Mouse (Mus musculus) neural tube, embryonic 14.5 days (tissue): ENCODE measurements around the gene Elf5. TPM values are rescaled to one million over a fixed set of nuclear protein-coding genes. Genes with fewer than 3 reads are reported as not detected.
A peak's percentile ranks its signal among the peaks of the same experiment; 100 is the strongest.

Experiments
- ATAC-seq: fragments of 200-750 bp; cut with Nextera tagmentation; 2 replicates; pipeline ENCODE4 v1.8.0; 2017; ENCODE audit warnings: low read depth, mild to moderate bottlenecking, moderate TSS enrichment, moderate library complexity
- H3K27ac ChIP-seq: fragments of 300-500 bp; sonication (generic); 2 replicates; pipeline ENCODE4 v1.5.1; 2014; ENCODE audit warnings: low read depth, mild to moderate bottlenecking, control low read depth, low read length, moderate library complexity, mixed read lengths
- H3K27me3 ChIP-seq: fragments of 300-500 bp; sonication (generic); 2 replicates; pipeline ENCODE4 v1.6.1; 2014; ENCODE audit warnings: low read length; ENCODE audit not compliant: control insufficient read depth, insufficient read depth
- H3K36me3 ChIP-seq: fragments of 300-500 bp; sonication (generic); 2 replicates; pipeline ENCODE4 v1.6.1; 2014; ENCODE audit warnings: low read length, mixed read lengths; ENCODE audit not compliant: control insufficient read depth, insufficient read depth
- H3K4me1 ChIP-seq: fragments of 300-500 bp; sonication (generic); 2 replicates; pipeline ENCODE4 v1.6.1; 2014; ENCODE audit warnings: low read length; ENCODE audit not compliant: control insufficient read depth, insufficient read depth
- H3K4me2 ChIP-seq: fragments of 300-500 bp; sonication (generic); 2 replicates; pipeline ENCODE4 v1.6.1; 2014; ENCODE audit warnings: mild to moderate bottlenecking, low read depth, low read length, control low read depth
- H3K4me3 ChIP-seq: fragments of 300-500 bp; sonication (generic); 2 replicates; pipeline ENCODE4 v1.5.1; 2014; ENCODE audit warnings: low read depth, low read length, control low read depth, mixed read lengths
- H3K9ac ChIP-seq: fragments of 300-500 bp; sonication (generic); replicated peaks from 2 replicates; pipeline ENCODE4 v1.6.1; 2014; ENCODE audit warnings: low read depth, mild to moderate bottlenecking, control low read depth, low read length, mixed read lengths
- H3K9me3 ChIP-seq: fragments of 300-500 bp; sonication (generic); 2 replicates; pipeline ENCODE4 v1.6.1; 2016; ENCODE audit warnings: low read length; ENCODE audit not compliant: control insufficient read depth
- WGBS: fragments of 180-500 bp; shearing (Covaris S2); extraction: QIAGEN DNeasy Blood & Tissue Kit; methylation state at CpG from one replicate; pipeline ENCODE4 v1.1.7; 2014; 5-methylcytosine and 5-hydroxymethylcytosine counted together
- polyA plus RNA-seq: library from polyadenylated mRNA; unstranded; fragments of >200 nt; fragmentation: Nextera tagmentation; extraction: Ambion mirVana; gene quantifications from 2 replicates; pipeline ENCODE4 v1.2.1, GENCODE M21; 2014

Elf5 gene
- polyA plus RNA-seq, 1 experiment from 2014 or later, result not detected

DNA sequence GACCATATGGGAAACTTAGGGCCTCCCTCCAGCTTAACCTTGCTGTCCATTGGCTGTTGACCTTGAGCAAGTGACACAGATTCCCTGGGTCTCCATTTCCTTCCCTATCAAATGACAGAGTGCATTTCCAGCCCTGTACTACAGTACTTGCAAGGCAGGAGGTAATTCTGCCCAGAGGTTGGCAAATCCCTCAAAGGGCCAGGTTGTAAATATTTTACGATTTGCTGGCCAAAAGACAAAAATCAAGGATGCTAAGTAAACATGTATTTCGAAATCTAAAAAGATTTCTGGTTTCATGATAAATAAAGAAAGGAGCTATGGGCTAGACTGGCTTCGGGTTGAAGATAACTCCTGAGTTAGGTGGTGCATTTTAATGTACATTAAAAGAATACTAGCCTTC, 16.9 kb downstream of the Elf5 start:
- 82% methylated on average over 3 of the region's 3 CpGs for WGBS

GRCm38 (mm10) chr2:103430712-103431111, 19.2 kb downstream of the Elf5 start:
- Histone ChIP-seq H3K9me3 (no peaks in the 10 kb centered on the region), H3K27ac (no peak overlapping the region), H3K4me1 (no peaks in the 10 kb centered on the region), H3K4me3 (no peak overlapping the region), H3K27me3 (no peaks in the 10 kb centered on the region), H3K9ac (no peak overlapping the region), H3K36me3 (no peaks in the 10 kb centered on the region), H3K4me2 (no peak overlapping the region)
- 56% methylated on average over 1 of the region's 1 CpGs for WGBS
- ATAC-seq, result no peak

More for the DNA sequence above, 16.9 kb downstream of the Elf5 start:
- no peak overlapping the region for H3K9ac ChIP-seq
- H3K36me3 ChIP-seq, result no peaks in the 10 kb centered on the region
- no peak overlapping the region for H3K4me3 ChIP-seq
- H3K27me3 ChIP-seq, result no peaks in the 10 kb centered on the region
- H3K4me1 ChIP-seq, result no peaks in the 10 kb centered on the region
- no peak overlapping the region for H3K27ac ChIP-seq
- no peak overlapping the region for H3K4me2 ChIP-seq
- no peaks in the 10 kb centered on the region for H3K9me3 ChIP-seq
- ATAC-seq, result no peak

DNA sequence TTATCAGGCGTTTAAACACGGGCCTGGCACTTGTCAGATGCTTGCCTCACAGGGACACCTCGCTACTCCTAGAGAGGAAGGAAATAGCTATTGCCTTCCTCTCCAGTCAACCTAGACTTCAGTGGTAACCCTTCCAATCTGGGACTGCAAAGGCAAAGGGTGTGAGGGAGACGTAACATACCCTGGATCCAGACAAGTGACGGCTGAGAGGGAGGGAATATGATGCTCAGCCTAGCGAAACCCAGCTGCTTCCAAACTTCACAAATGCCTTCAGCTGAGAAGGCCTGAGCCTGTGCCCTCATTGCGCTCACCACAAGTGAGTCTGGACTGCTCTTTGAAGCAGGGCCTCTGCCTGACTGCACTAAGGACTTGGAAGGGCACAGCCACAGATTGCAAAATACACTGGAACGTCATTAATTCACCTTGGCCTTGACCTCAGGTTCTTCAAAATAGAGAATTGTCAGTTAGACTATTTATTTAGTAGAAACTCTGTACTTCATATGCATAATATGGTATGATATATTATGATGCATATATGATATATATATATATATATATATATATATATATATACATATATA, 21.3 kb downstream of the Elf5 start:
- ATAC-seq, result no peak
- Histone ChIP-seq H3K27ac (no peak overlapping the region), H3K36me3 (no peaks in the 10 kb centered on the region), H3K4me2 (no peak overlapping the region), H3K27me3 (no peaks in the 10 kb centered on the region), H3K9me3 (no peaks in the 10 kb centered on the region), H3K4me1 (no peaks in the 10 kb centered on the region), H3K9ac (no peak overlapping the region), H3K4me3 (no peak overlapping the region)
- 87% methylated on average over 8 of the region's 8 CpGs for WGBS

- H3K36me3 ChIP-seq, result no peaks in the 10 kb centered on the region
- no peaks in the 10 kb centered on the region for H3K9me3 ChIP-seq
- H3K27me3 ChIP-seq, result no peaks in the 10 kb centered on the region
- no peaks in the 10 kb centered on the region for H3K4me1 ChIP-seq
- no peak overlapping the region for H3K27ac ChIP-seq
- H3K4me2 ChIP-seq, result no peak overlapping the region
- 77% methylated on average over 2 of the region's 2 CpGs for WGBS
- H3K9ac ChIP-seq, result no peak overlapping the region
- no peak for ATAC-seq
- no peak overlapping the region for H3K4me3 ChIP-seq
Observed at GRCm38 (mm10) chr2:103435110-103435509, 23.6 kb downstream of the Elf5 start.

DNA sequence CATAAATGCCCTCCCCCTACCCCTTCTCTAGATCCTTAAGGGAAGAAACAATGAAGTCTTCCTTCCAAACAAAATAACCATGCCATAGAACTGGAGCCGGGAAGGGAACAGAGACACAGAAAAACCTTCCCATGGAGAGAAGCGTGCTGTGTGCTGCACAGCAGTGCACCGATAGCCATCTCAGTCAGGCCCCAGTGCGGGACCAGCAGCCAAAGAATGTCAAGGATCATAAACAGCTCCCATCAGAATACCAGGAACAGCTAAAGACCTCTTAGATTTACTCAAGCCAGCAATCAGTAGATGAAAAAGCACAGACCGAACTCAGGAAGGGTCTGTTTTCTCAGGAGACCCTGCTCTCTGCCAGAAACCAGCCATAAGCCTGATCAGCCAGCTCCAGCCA, 25.0 kb downstream of the Elf5 start:
- no peak overlapping the region for H3K4me2 ChIP-seq
- no peaks in the 10 kb centered on the region for H3K27me3 ChIP-seq
- no peaks in the 10 kb centered on the region for H3K36me3 ChIP-seq
- H3K9ac ChIP-seq, result no peak overlapping the region
- H3K4me3 ChIP-seq, result no peak overlapping the region
- H3K27ac ChIP-seq, result no peak overlapping the region
- 25% methylated on average over 5 of the region's 5 CpGs for WGBS
- no peaks in the 10 kb centered on the region for H3K9me3 ChIP-seq
- no peaks in the 10 kb centered on the region for H3K4me1 ChIP-seq
- ATAC-seq, result no peak

GRCm38 (mm10) chr2:103439071-103439622, 27.7 kb downstream of the Elf5 start:
- Histone ChIP-seq H3K4me3 (no peak overlapping the region), H3K4me2 (0 out of 2 replicates have a peak overlapping the region, but pooled peaks have one; percentile 31), H3K9ac (no peak overlapping the region), H3K4me1 (no peaks in the 10 kb centered on the region), H3K27ac (no peak overlapping the region), H3K36me3 (no peaks in the 10 kb centered on the region), H3K27me3 (no peaks in the 10 kb centered on the region), H3K9me3 (no peaks in the 10 kb centered on the region)
- 94% methylated on average over 11 of the region's 11 CpGs for WGBS
- ATAC-seq, result no peak

DNA sequence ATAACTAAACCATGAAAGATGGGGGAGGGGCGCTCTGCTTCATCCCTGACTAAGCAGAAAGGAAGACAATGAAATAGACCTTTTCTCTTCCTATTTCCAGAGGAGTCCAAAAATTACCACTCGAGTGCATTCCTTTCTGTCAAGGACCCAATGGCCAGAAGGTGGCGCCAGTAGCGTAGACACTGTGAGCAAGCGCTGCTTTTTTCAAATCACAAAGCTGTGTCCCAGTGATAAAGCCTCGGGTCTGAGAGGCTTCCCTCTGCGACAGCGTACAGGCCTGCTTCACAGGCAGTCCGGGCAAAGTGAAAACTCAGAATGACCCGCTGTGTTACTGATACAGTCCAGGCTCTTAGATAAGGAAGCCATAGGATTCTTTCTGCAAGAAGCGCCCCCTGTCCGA, 28.2 kb downstream of the Elf5 start:
- ATAC-seq, result peak; percentile 72
- Histone ChIP-seq H3K4me1 (no peaks in the 10 kb centered on the region), H3K4me2 (peak overlapping the region; percentile 31; the same call in 1 of the 2 replicates), H3K27ac (no peak overlapping the region), H3K9ac (0 out of 2 replicates have a peak overlapping the region, but pooled peaks have one; percentile 1), H3K27me3 (no peaks in the 10 kb centered on the region), H3K36me3 (no peaks in the 10 kb centered on the region), H3K4me3 (peak overlapping the region; percentile 1; the same call in 1 of the 2 replicates), H3K9me3 (no peaks in the 10 kb centered on the region)
- 4% methylated on average over 12 of the region's 12 CpGs for WGBS

DNA sequence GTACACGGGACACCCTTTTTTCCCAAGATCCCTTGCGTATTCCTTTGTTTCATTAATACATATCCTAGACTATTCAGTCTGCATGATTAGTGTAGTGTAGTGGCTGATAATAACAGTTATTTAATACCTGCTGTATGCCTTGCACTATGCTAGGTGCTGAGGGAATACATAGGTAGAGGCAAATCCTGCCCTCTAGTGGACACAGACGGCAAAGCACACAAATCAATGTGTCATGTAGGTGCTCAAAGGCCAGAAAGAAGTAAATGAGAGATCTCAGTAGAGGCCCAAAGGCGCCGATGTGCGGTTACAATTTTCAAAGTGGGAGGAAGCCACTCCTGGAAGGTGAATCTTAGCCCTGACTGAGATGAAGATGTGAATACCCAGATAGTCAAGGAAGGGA, 34.3 kb downstream of the Elf5 start:
- no peaks in the 10 kb centered on the region for H3K27me3 ChIP-seq
- no peaks in the 10 kb centered on the region for H3K9me3 ChIP-seq
- H3K36me3 ChIP-seq, result no peaks in the 10 kb centered on the region
- no peak overlapping the region for H3K27ac ChIP-seq
- no peaks in the 10 kb centered on the region for H3K4me1 ChIP-seq
- 0 out of 2 replicates have a peak, but pooled peaks have one; percentile 42 for ATAC-seq
- no peak overlapping the region for H3K4me3 ChIP-seq
- H3K4me2 ChIP-seq, result no peak overlapping the region
- 69% methylated on average over 6 of the region's 6 CpGs for WGBS
- no peak overlapping the region for H3K9ac ChIP-seq

- Histone ChIP-seq H3K27ac (no peak overlapping the region), H3K4me2 (no peak overlapping the region), H3K4me3 (no peak overlapping the region), H3K36me3 (no peaks in the 10 kb centered on the region), H3K9me3 (no peaks in the 10 kb centered on the region), H3K27me3 (no peaks in the 10 kb centered on the region), H3K9ac (no peak overlapping the region), H3K4me1 (no peaks in the 10 kb centered on the region)
- 92% methylated on average over 6 of the region's 6 CpGs for WGBS
- no peak for ATAC-seq
Observed at GRCm38 (mm10) chr2:103446326-103446725, 34.8 kb downstream of the Elf5 start.
